Mouse (Mus musculus) stomach, postnatal 0 days (tissue): ENCODE measurements around the gene Fam198a.

Source experiments
- CTCF ChIP-seq: IDR thresholded peaks from 2 replicates; pipeline ENCODE4 v1.5.1; 2016; ENCODE audit warnings: antibody characterized with exemption, low read depth, mild to moderate bottlenecking, moderate library complexity
- EP300 ChIP-seq: optimal IDR thresholded peaks from 2 replicates; pipeline ENCODE3; 2016; ENCODE audit warnings: antibody characterized with exemption

- TF ChIP-seq CTCF (no peak), EP300 (no peak)
These were observed 35.7 kb upstream of the Fam198a start for GRCm38 (mm10) chr9:121915056-121915455.
